9 mouse cellular contexts compared by ENCODE assay signal in the genomic region with DNA sequence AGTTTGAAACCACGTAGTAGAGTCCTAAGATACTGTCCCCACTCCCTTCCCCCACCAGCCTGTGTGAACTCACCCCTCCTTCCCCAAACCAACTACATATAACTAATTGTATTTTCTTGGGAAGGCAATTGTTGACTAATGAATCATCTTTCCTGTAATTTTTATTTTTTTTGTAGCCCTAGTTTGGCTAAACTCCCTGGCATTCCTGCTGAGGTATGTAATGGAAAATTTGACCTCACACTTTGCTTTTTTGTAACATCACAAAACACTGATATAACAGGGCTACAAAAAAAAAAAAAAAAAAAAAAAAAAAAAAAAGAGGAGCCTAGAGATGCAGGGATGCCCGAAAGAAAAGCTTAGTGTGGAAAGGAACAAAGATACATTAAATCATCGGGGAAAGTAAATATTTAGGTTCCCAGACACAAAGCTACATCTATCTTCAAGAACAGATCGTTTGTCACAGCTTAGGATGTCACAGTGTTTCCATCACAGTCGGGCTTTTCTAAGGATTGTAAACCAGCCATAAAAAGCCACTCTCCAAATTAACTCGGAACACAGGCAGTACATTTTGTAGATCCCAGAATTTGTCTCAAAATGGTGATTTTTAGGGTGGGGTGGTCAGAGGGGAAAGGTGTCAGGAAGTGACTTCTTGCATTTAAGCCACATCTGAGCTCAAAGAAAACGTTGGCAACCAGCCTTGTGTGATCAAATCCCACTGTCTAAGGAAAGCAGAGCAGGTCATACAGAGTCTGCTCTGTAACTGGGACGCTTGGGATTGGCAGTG.
DNase-seq lines count a peak whose midpoint lies in the region; ATAC-seq and TF ChIP-seq lines count a peak whose summit lies in the region.
"Had no signal": no experiment of that assay in that cellular context is flagged by ENCODE, and none has a peak within 500 bp of the region (broad histone marks: within the 10 kb centered on the region; RNA-seq: fewer than 3 reads in every experiment).

No protein-coding gene starts in this region.

- peak; percentile 96 for TF ChIP-seq EP300 in lung, postnatal 0 days (IDR thresholded peaks at IDR 0.05)

- TF ChIP-seq CTCF in lung, postnatal 0 days (IDR thresholded peaks at IDR 0.05) = no peak

- H3K27ac ChIP-seq in embryonic facial prominence, embryonic 15.5 days (replicated peaks) = 0 out of 2 replicates have a peak overlapping the region, but pooled peaks have one; percentile 23
- peak overlapping the region; percentile 62 for H3K27ac ChIP-seq in lung, postnatal 0 days (ENCODE audit: low read length)
- H3K27ac ChIP-seq: hindbrain, embryonic 15.5 days had no signal

- H3K4me1 ChIP-seq in embryonic facial prominence, embryonic 15.5 days = peaks cover 13% of the 10 kb centered on the region
- H3K4me1 ChIP-seq in lung, postnatal 0 days (ENCODE audit: insufficient read depth, low read depth, low read length) = peaks cover 11% of the 10 kb centered on the region
- H3K4me1 ChIP-seq: hindbrain, embryonic 15.5 days had no signal

- no peak for ATAC-seq in embryonic facial prominence, embryonic 15.5 days (ENCODE audit: insufficient number of reproducible peaks, low FRiP score, low TSS enrichment, low read depth)
- peak; percentile 71 for ATAC-seq in lung, postnatal 0 days
- ATAC-seq in cerebellum, adult (ENCODE audit: insufficient number of reproducible peaks, low FRiP score, low TSS enrichment) = no peak

- H3K4me2 ChIP-seq in embryonic facial prominence, embryonic 15.5 days (replicated peaks) = no peak overlapping the region
- H3K4me2 ChIP-seq in lung, postnatal 0 days (replicated peaks; ENCODE audit: low read depth, low read length) = no peak overlapping the region
- H3K4me2 ChIP-seq: hindbrain, embryonic 15.5 days had no signal

- H3K9ac ChIP-seq in embryonic facial prominence, embryonic 15.5 days = no peak overlapping the region
- no peak overlapping the region for H3K9ac ChIP-seq in lung, postnatal 0 days (replicated peaks; ENCODE audit: low read depth)
- H3K9ac ChIP-seq: hindbrain, embryonic 15.5 days had no signal

- peak; percentile 94 for DNase-seq in Muller cell, postnatal 12 days (ENCODE audit: inconsistent ontology term)
- peak; percentile 26 for DNase-seq in induced T-regulatory cell, adult 2 months (ENCODE audit: low read depth)
- DNase-seq in lung, postnatal 0 days (ENCODE audit: low spot score) = peak; percentile 90
- no peak for DNase-seq in right cerebral cortex, postnatal 4 days
- DNase-seq in retina, embryonic 14.5 days (ENCODE audit: low spot score) = no peak
- DNase-seq: right cerebral cortex, adult 18-20 months had no signal

- H3K36me3 ChIP-seq in embryonic facial prominence, embryonic 15.5 days = no peaks in the 10 kb centered on the region
- no peaks in the 10 kb centered on the region for H3K36me3 ChIP-seq in lung, postnatal 0 days (ENCODE audit: insufficient read depth, low read length)
- H3K36me3 ChIP-seq: hindbrain, embryonic 15.5 days had no signal

- H3K27me3 ChIP-seq in embryonic facial prominence, embryonic 15.5 days = no peaks in the 10 kb centered on the region
- no peaks in the 10 kb centered on the region for H3K27me3 ChIP-seq in lung, postnatal 0 days (replicated peaks; ENCODE audit: insufficient read depth, low read length)
- H3K27me3 ChIP-seq: hindbrain, embryonic 15.5 days had no signal

- H3K9me3 ChIP-seq in embryonic facial prominence, embryonic 15.5 days (replicated peaks) = no peaks in the 10 kb centered on the region
- H3K9me3 ChIP-seq in lung, postnatal 0 days (ENCODE audit: low read length) = no peaks in the 10 kb centered on the region
- H3K9me3 ChIP-seq: hindbrain, embryonic 15.5 days had no signal

- no peak overlapping the region for H3K4me3 ChIP-seq in embryonic facial prominence, embryonic 15.5 days (replicated peaks)
- H3K4me3 ChIP-seq in lung, postnatal 0 days (ENCODE audit: low read depth, low read length) = no peak overlapping the region
- H3K4me3 ChIP-seq: hindbrain, embryonic 15.5 days had no signal

- WGBS in embryonic facial prominence, embryonic 15.5 days = 45% methylated on average over 8 of the region's 8 CpGs
- WGBS in lung, postnatal 0 days = 23% methylated on average over 8 of the region's 8 CpGs

Comparison
In these comparisons a context has a peak if more than half of its experiments do, and no peak if none do; other contexts are left out.
1. DNase-seq: peak in Muller cell, postnatal 12 days (single experiment), induced T-regulatory cell, adult 2 months (single experiment) and lung, postnatal 0 days (single experiment); none in right cerebral cortex, postnatal 4 days (single experiment) and retina, embryonic 14.5 days (single experiment).